Mouse (Mus musculus) urinary bladder, postnatal 4 days (tissue): ENCODE data around the gene Gstp1.
"Not testable (repeated sequence)": the region's sequence is repeated elsewhere in the genome, so short reads cannot be mapped to it uniquely, and the experiment has no call there.

Experiments
- DNase-seq, 2 experiments: peaks; one replicate each; pipeline ENCODE4 v3.0.0; 2021 to 2022; ENCODE audit warnings: low spot score in 2 of 2

Gstp1 gene

GRCm38 (mm10) chr19:4037788-4038232 is at the start of gene Gstp1:
Gene Gstp1, minus strand, starts transcription at chr19:4037985.
- peak; percentile 85 to 86 for DNase-seq

- DNase-seq = no peak
Observed at GRCm38 (mm10) chr19:4087090-4087489, 49.3 kb upstream of the Gstp1 start.

- no peak for DNase-seq
Observed at GRCm38 (mm10) chr19:4086156-4086555, 48.4 kb upstream of the Gstp1 start.

GRCm38 (mm10) chr19:4084984-4085383 is 47.2 kb upstream of the Gstp1 start:
- DNase-seq = no peak

- no peak for DNase-seq
Observed at GRCm38 (mm10) chr19:4083826-4084225, 46.0 kb upstream of the Gstp1 start.

- DNase-seq = no peak
Observed at GRCm38 (mm10) chr19:4083316-4083715, 45.5 kb upstream of the Gstp1 start.

GRCm38 (mm10) chr19:4082219-4082965 is 44.6 kb upstream of the Gstp1 start:
- no peak for DNase-seq

GRCm38 (mm10) chr19:4081394-4081793 is 43.6 kb upstream of the Gstp1 start, which contains the start of gene Cabp2:
Gene Cabp2, plus strand, starts transcription at chr19:4081578.
- no peak for DNase-seq

GRCm38 (mm10) chr19:4080511-4081009 is 42.8 kb upstream of the Gstp1 start:
- no peak for DNase-seq

- DNase-seq = no peak
Observed at GRCm38 (mm10) chr19:4079594-4079993, 41.8 kb upstream of the Gstp1 start.

- no peak for DNase-seq
Observed at GRCm38 (mm10) chr19:4075531-4075930, 37.7 kb upstream of the Gstp1 start.

GRCm38 (mm10) chr19:4072706-4073424 is 35.1 kb upstream of the Gstp1 start:
- DNase-seq = no peak

GRCm38 (mm10) chr19:4071406-4071805 is 33.6 kb upstream of the Gstp1 start:
- DNase-seq = no peak

GRCm38 (mm10) chr19:4070756-4071155 is 33.0 kb upstream of the Gstp1 start:
- DNase-seq = no peak

- DNase-seq = no peak
Observed at GRCm38 (mm10) chr19:4070311-4070710, 32.5 kb upstream of the Gstp1 start.

- no peak for DNase-seq
Observed at GRCm38 (mm10) chr19:4068717-4069410, 31.1 kb upstream of the Gstp1 start.

GRCm38 (mm10) chr19:4068242-4068641 is 30.5 kb upstream of the Gstp1 start:
- not testable (repeated sequence) for DNase-seq

- DNase-seq = no peak
Observed at GRCm38 (mm10) chr19:4066877-4067276, 29.1 kb upstream of the Gstp1 start.

- no peak for DNase-seq
Observed at GRCm38 (mm10) chr19:4066280-4066679, 28.5 kb upstream of the Gstp1 start.

- not testable (repeated sequence) for DNase-seq
Observed at GRCm38 (mm10) chr19:4064501-4064900, 26.7 kb upstream of the Gstp1 start.

GRCm38 (mm10) chr19:4063357-4063756 is 25.6 kb upstream of the Gstp1 start:
- DNase-seq = not testable (repeated sequence)

GRCm38 (mm10) chr19:4060899-4061465 is 23.2 kb upstream of the Gstp1 start:
- DNase-seq = no peak
